Mouse (Mus musculus) small intestine, adult 2 months (tissue): Measurements from ENCODE around the gene Selenov.

Experiments used
- CTCF ChIP-seq: fragments of 200-500 bp; IDR thresholded peaks from 2 replicates; pipeline ENCODE4 v1.5.1; 2012; ENCODE audit warnings: low read depth, mild to moderate bottlenecking, control low read depth, inconsistent platforms, low read length, moderate library complexity, mixed read lengths; ENCODE audit not compliant: insufficient replicate concordance, insufficient read length; ENCODE audit errors: extremely low read depth
- POLR2A ChIP-seq: fragments of 200-500 bp; IDR thresholded peaks from 2 replicates; pipeline ENCODE4 v1.6.1; 2012; ENCODE audit warnings: low read depth, mild to moderate bottlenecking, control low read depth, inconsistent platforms, low read length, moderate library complexity

- TF ChIP-seq CTCF: no peak
- TF ChIP-seq POLR2A: no peak
Measured at GRCm38 (mm10) chr7:28263786-28264185, 27.2 kb downstream of the Selenov start.
